Mouse (Mus musculus) gastrocnemius, adult 8-10 months (tissue): ENCODE results near the gene Arhgef2. TPM values are rescaled to one million over a fixed set of nuclear protein-coding genes. Genes with fewer than 3 reads are reported as not detected.
"Not testable (repeated sequence)": the region's sequence is repeated elsewhere in the genome, so short reads cannot be mapped to it uniquely, and the experiment has no call there.

ENCODE experiments used
- DNase-seq, 2 experiments: peaks; one replicate each; pipeline ENCODE4 v3.0.0; 2022; ENCODE audit warnings: low spot score in 2 of 2
- total RNA-seq, 4 experiments: library from RNA; stranded (reverse); gene quantifications; 2 replicates each; pipeline ENCODE4 v1.2.4; 2022

The Arhgef2 gene
- total RNA-seq, 4 experiments from 2014 or later: 13.5 to 19.0 (median 16.6) TPM

DNA sequence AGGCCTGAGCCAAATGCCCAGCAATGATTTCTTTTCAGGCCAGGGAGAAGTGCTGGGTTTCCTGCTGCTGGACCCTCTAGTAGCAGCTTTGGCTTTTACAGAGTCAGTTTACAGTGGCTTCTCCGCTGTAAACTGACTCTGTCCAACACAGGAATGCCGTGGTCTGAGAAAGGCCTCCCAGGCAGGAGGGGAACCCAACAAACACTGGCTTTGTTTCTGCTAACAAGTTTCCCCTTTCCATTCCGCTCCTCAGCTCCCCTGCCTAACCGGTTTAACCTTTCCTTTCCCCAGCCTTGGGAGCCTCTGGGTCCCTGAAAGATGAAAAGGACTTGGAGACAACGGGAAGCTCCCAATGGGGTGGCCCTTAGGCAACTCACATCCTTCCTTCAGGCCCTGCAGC lies 15.5 kb upstream of the Arhgef2 start:
- DNase-seq: no peak

DNA sequence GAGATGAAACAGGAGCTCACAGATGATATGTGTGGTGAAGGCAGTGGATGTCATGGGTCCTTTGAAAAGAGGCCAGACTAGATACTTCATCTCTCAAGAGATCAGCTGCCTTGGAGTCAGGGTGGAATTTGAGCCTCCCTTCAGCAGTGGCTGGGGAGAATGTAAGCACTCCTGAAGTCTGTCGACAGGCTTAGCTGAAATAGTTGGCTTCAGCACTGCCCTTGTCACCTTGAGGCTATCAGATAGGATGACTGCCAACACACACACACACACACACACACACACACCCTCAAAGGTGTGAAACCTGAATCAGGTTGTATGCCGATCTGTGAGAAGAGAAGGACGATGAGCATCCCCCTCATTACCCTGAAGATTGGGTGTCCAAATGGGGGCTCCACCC lies 14.7 kb upstream of the Arhgef2 start:
- DNase-seq: no peak

DNA sequence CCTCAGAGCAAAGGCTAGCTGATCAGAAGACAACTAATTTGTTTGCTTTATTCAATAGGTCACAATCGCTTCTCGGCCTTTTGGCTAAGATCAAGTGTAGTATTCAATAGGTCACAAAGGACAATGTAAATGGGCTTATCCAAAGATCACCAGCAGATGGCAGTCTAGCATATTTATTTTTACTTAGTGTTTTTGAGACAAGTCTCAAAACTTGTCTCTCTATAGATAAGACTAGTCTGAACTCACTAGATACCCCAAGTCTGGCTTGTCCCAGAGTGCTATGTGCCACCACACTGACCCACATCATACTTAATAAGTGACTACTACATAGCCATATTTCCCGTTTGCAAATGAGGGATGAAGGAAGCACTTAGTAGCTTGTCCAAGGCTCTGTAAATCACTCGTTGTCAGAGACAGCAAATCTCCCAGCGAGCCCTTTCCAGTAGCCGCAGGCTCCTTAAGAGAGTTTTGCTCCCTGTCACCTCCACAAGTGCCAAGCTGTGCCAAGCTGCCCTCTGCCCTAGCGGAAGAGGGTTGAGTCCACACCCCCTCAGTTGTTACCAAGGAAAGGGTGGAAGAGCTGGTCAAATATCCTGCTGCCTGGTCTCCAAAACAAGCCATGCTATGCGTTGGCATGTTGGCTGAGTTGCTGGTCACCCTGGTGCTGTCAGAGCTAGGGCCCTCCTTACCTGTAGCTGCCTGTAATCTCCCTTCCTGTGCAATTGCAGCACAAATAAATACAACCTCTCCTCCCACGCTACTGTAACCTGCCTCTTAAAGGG lies 13.6 kb upstream of the Arhgef2 start:
- DNase-seq: no peak

- no peak for DNase-seq
These were observed 12.7 kb upstream of the Arhgef2 start for GRCm38 (mm10) chr3:88592942-88593576.

DNA sequence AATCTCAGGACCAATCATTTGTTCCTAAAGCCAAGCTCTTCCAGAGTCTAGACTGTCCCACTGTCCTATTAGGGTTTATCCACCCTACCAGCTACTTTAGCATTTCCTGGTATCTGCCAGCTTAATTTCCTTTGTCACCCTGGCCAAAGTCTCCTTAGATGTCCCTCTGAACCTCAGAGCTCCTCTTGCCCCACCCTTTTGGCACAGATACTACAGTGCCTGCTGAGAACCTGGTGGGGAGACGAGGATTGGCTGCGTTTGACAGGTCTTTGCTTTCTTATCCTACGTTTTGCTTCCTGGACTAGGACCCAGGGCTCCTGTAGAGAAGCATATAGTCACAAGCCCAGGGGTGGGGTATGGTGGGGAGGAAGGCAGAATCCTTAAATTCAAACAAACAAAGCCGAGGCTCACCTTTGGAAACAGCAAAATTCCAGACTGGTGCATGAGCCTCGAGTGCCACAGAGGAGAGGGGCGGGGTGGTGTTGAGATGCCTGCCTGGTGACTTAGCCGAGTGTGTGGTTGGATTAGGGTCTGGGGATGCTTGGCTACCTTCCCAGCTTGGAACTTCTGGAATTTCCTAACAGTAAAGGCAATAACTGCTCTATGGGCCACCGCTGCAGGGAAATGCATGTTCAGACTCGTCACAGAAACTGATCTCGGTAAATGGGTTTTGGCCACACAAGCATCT lies 11.7 kb upstream of the Arhgef2 start:
- DNase-seq: no peak

DNA sequence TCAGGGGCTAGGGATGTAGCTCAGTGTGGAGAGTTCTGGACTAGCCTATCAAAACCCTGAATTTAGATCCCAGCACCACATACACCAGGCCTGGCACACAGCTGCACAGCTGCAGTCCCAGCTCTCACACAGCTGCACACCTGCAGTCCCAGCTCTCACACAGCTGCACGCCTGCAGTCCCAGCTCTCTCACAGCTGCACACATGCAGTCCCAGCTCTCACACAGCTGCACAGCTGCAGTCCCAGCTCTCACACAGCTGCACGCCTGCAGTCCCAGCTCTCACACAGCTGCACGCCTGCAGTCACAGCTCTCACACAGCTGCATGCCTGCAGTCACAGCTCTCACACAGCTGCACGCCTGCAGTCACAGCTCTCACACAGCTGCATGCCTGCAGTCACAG lies 9.2 kb upstream of the Arhgef2 start:
- not testable (repeated sequence) for DNase-seq

DNA sequence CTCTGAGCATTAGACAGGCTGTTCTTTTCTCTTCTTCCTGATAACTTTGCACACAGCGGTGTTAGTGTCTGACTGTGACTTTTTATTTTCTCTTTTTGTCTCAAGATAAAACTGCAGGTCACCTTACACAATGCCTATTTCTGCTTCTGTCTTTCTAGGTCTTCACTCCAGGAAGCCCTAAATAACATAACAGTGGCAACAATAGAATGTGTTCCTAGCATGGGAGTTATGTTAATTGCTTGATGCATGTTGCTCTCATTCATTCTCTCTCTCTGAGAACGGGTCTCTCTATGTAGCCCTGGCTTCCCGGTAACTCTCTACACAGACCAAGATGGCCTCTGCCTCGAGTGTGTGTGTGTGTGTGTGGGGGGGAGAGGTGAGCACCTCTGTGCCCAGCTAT lies 3.3 kb upstream of the Arhgef2 start:
- DNase-seq: no peak

GRCm38 (mm10) chr3:88603714-88604161 lies 2.0 kb upstream of the Arhgef2 start:
- DNase-seq: peak in 1 of 2 experiments; percentile 47

GRCm38 (mm10) chr3:88604863-88605262 lies 903 bp upstream of the Arhgef2 start:
- DNase-seq: no peak

GRCm38 (mm10) chr3:88607065-88607757 lies 1.4 kb downstream of the Arhgef2 start:
- peak; percentile 83 to 86 for DNase-seq

GRCm38 (mm10) chr3:88607758-88608138 lies 2.0 kb downstream of the Arhgef2 start:
- DNase-seq: no peak

- no peak for DNase-seq
These were observed 3.3 kb downstream of the Arhgef2 start for GRCm38 (mm10) chr3:88609066-88609465.

DNA sequence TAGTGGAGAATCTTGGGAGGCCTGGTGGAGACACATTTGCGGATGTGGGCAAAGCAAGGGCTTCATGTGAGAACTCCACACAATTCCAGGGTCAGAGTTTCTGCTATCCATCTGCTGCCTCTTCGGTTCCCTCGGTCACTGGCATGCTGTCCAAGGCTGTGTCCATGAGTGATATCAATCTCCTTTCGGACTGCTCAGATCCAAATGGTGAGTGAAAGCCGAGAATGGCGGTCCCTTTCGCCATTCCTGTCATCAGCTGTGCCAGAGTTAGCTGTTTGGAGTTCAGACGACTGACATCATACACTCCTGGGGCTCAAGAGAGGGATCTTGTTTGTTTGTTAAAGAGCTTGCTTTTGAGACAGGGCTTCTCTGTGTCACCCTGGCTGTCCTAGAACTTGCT lies 8.7 kb downstream of the Arhgef2 start:
- no peak for DNase-seq

DNA sequence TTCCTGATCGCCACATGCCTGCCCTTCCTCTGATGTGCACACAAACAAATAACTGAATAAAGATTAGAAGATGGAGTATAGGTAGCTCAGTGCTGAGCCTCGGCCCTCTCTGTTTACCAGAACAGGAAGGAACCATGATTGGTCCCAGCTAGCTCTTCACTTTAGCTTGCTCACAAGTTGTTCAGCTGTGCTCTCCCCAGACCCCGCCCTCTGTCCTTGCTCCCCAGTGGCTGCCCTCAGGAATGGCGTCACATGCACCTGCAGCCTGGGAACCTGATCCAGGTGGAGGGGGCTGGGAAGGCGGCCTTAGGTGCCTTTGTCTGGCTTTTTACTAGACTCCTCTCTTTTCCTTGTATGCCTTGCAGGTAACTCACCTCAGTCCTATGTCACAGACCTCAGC lies 9.4 kb downstream of the Arhgef2 start:
- no peak for DNase-seq

DNA sequence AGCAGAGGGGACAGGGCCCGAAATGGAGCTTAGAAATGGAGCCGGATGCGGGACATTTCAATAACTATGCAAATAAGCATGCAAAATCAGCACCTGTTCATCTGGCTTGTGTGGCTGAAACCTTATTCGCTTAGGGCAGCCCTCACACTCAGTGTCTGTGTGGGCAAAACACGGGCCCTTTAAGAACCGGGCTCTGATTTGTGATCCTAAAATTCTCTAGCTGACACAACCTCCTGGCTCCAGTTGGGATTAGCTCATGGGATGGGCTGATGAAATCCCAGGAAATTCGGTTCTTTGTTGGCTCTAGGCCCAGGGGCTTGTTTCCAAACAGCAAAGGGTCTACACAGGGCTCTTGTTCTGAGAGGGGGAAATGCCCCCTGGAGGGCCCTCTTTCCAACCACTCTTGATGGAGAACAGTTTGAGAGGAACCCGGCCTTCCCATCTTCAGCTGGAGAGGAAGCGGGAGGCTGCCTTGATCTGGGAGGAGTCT lies 10.2 kb downstream of the Arhgef2 start:
- DNase-seq: peak; percentile 75 to 77

DNA sequence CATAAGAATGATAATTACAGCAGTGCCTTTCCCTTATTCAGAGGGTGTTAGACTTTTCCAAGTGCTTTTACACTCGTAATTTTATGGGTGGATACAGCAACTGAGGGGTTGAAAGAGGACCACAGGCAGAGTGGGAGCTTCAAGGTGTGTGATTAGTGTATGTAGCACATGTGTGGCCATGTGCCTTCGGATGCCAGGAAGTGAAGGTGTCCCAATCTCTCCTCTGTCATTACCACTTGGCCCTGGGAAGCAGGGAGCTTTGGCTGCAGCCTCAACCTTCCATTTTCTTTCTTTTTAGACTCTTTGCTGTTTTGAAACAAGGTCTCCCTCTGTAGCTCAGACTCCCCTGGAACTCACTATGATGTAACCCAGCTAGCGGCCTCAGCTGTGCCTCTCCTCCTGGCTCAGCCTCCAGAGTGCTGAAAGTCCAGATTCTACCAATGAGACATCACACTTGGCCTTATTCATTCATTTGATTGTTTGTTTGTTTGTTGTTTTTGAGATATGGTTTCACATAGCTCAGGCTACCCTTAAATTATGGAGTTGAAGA lies 11.3 kb downstream of the Arhgef2 start:
- DNase-seq: no peak

DNA sequence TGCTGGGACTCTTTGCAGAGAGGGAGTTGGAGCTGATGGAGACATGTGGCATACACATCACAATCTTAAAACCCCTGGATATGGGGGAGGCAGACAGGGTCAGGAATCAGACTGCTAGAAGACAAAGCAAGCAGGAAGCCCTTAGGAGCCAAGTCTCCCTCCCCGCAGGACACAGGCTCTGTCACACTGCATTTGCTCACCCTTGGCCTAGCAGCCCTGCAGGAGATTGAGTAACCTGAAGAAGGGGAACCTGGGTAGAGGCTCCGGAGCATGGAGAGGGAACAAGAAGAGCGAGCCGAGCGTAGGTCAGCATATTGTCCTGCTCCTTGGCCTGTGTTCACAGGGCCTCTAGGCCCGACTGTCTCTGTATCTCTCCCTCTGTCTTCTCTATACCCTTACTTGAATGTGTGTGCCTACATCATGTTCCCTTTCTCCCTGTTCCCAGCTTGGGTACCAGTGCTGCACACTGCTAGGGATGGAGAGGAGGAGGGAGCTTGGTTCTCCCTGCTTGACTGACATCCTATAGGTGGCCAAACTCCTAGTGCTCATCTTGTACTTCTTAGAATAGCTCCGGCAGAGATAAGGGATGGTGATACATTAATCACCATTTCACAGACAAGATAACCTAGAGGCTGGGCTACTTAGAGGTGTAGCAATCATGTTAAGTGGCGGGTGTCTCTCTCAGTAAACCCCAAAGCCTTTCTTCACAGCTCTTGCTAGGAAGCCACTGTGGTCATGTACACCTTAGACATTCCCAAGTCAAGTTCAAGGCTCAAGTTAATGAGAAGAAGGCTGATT lies 12.5 kb downstream of the Arhgef2 start:
- DNase-seq: no peak

GRCm38 (mm10) chr3:88619113-88620097 lies 13.6 kb downstream of the Arhgef2 start:
- DNase-seq: peak in 1 of 2 experiments; percentile 54
